Mouse (Mus musculus) megakaryocyte, embryonic 14.5 days (primary cell): ENCODE results near the gene Zfp879. TPM values are rescaled to one million over a fixed set of nuclear protein-coding genes. Genes with fewer than 3 reads are reported as not detected.

Experiments used
- H3K27me3 ChIP-seq: replicated peaks from 2 replicates; pipeline ENCODE3; 2012; ENCODE audit warnings: inconsistent platforms
- H3K36me3 ChIP-seq: replicated peaks from 2 replicates; pipeline ENCODE3; 2012; ENCODE audit warnings: low read length, inconsistent platforms, mixed read lengths
- H3K4me1 ChIP-seq: 2 replicates; pipeline ENCODE4 v1.6.1; 2012; ENCODE audit warnings: inconsistent platforms
- H3K4me3 ChIP-seq: replicated peaks from 2 replicates; pipeline ENCODE3; 2012; ENCODE audit warnings: moderate library complexity, mild to moderate bottlenecking, inconsistent platforms
- H3K9me3 ChIP-seq: 2 replicates; pipeline ENCODE4 v1.6.1; 2012; ENCODE audit warnings: inconsistent platforms
- FLI1 ChIP-seq: IDR thresholded peaks from 2 replicates; pipeline ENCODE4 v1.6.1; 2012; ENCODE audit warnings: low read length, inconsistent platforms, mixed read lengths
- GATA1 ChIP-seq: IDR thresholded peaks from 3 replicates; pipeline ENCODE4 v1.6.1; 2012; ENCODE audit warnings: mixed read lengths, low read length, inconsistent platforms, borderline replicate concordance
- polyA plus RNA-seq: library from polyadenylated mRNA; stranded (reverse); fragments of >175 nt; gene quantifications from 2 replicates; pipeline ENCODE4 v1.2.3, GENCODE M21; 2012; ENCODE audit warnings: low replicate concordance; ENCODE audit not compliant: insufficient read depth

Gene Zfp879
- polyA plus RNA-seq, 1 experiment = not detected

- Histone ChIP-seq H3K9me3 (peaks cover 25% of the 10 kb centered on the region), H3K4me1 (peaks cover 8% of the 10 kb centered on the region; the same call in 1 of the 2 replicates), H3K4me3 (no peak overlapping the region), H3K27me3 (peaks cover 63% of the 10 kb centered on the region), H3K36me3 (no peaks in the 10 kb centered on the region)
- TF ChIP-seq GATA1 (no peak), FLI1 (no peak)
These were observed 7.3 kb upstream of the Zfp879 start for GRCm38 (mm10) chr11:50848520-50849137.

- Histone ChIP-seq H3K4me3 (no peak overlapping the region), H3K4me1 (peaks cover 8% of the 10 kb centered on the region; the same call in 1 of the 2 replicates), H3K36me3 (no peaks in the 10 kb centered on the region), H3K9me3 (peaks cover 23% of the 10 kb centered on the region), H3K27me3 (peaks cover 51% of the 10 kb centered on the region)
- TF ChIP-seq FLI1 (no peak), GATA1 (no peak)
These were observed 5.7 kb upstream of the Zfp879 start for GRCm38 (mm10) chr11:50847047-50847446.

- Histone ChIP-seq H3K9me3 (peaks cover 18% of the 10 kb centered on the region), H3K4me1 (peaks cover 3% of the 10 kb centered on the region; the same call in 1 of the 2 replicates), H3K36me3 (no peaks in the 10 kb centered on the region), H3K27me3 (peaks cover 41% of the 10 kb centered on the region), H3K4me3 (no peak overlapping the region)
- TF ChIP-seq GATA1 = no peak
- no peak for TF ChIP-seq FLI1
These were observed 4.6 kb upstream of the Zfp879 start for GRCm38 (mm10) chr11:50845951-50846350.

- Histone ChIP-seq H3K4me1 (no peaks in the 10 kb centered on the region), H3K36me3 (no peaks in the 10 kb centered on the region), H3K9me3 (peaks cover 26% of the 10 kb centered on the region), H3K4me3 (no peak overlapping the region), H3K27me3 (no peaks in the 10 kb centered on the region)
- TF ChIP-seq GATA1 (no peak), FLI1 (no peak)
These were observed 5.6 kb downstream of the Zfp879 start for GRCm38 (mm10) chr11:50835727-50836126.

- TF ChIP-seq FLI1 (no peak), GATA1 (no peak)
These were observed 14.1 kb downstream of the Zfp879 start, which contains the start of gene Zfp354c for GRCm38 (mm10) chr11:50827010-50827953. Zfp354c (minus strand) TSS chr11:50827724.

GRCm38 (mm10) chr11:50826214-50826613 lies 15.1 kb downstream of the Zfp879 start:
- no peaks in the 10 kb centered on the region for H3K36me3 ChIP-seq
- TF ChIP-seq GATA1 = no peak
- TF ChIP-seq FLI1 = no peak
- no peaks in the 10 kb centered on the region for H3K27me3 ChIP-seq
- no peak overlapping the region for H3K4me3 ChIP-seq
- H3K9me3 ChIP-seq = no peaks in the 10 kb centered on the region
- H3K4me1 ChIP-seq = peaks cover 16% of the 10 kb centered on the region

More at GRCm38 (mm10) chr11:50827010-50827953, 14.1 kb downstream of the Zfp879 start, which contains the start of gene Zfp354c:
- H3K4me1 ChIP-seq = peaks cover 16% of the 10 kb centered on the region
- H3K9me3 ChIP-seq = peaks cover 1% of the 10 kb centered on the region
- peak within 1 kb of the TSS; percentile 95 for H3K4me3 ChIP-seq
- no peaks in the 10 kb centered on the region for H3K36me3 ChIP-seq
- H3K27me3 ChIP-seq = no peaks in the 10 kb centered on the region

- Histone ChIP-seq H3K4me1 (no peaks in the 10 kb centered on the region), H3K27me3 (no peaks in the 10 kb centered on the region), H3K36me3 (peaks cover 5% of the 10 kb centered on the region), H3K4me3 (no peak overlapping the region), H3K9me3 (peaks cover 46% of the 10 kb centered on the region)
- no peak for TF ChIP-seq FLI1
- no peak for TF ChIP-seq GATA1
These were observed 27.1 kb downstream of the Zfp879 start for GRCm38 (mm10) chr11:50814233-50814632.

- no peak for TF ChIP-seq GATA1
- TF ChIP-seq FLI1 = no peak
- H3K9me3 ChIP-seq = peaks cover 25% of the 10 kb centered on the region
These were observed 42.5 kb downstream of the Zfp879 start for GRCm38 (mm10) chr11:50798836-50799235.

GRCm38 (mm10) chr11:50797674-50798073 lies 43.7 kb downstream of the Zfp879 start:
- no peaks in the 10 kb centered on the region for H3K36me3 ChIP-seq

More at GRCm38 (mm10) chr11:50798836-50799235, 42.5 kb downstream of the Zfp879 start:
- no peaks in the 10 kb centered on the region for H3K4me1 ChIP-seq
- no peaks in the 10 kb centered on the region for H3K36me3 ChIP-seq
- H3K4me3 ChIP-seq = no peak overlapping the region
- no peaks in the 10 kb centered on the region for H3K27me3 ChIP-seq

More at GRCm38 (mm10) chr11:50797674-50798073, 43.7 kb downstream of the Zfp879 start:
- H3K4me3 ChIP-seq = no peak overlapping the region
- TF ChIP-seq FLI1 (no peak), GATA1 (no peak)
- H3K27me3 ChIP-seq = no peaks in the 10 kb centered on the region
- H3K4me1 ChIP-seq = no peaks in the 10 kb centered on the region
- H3K9me3 ChIP-seq = peaks cover 17% of the 10 kb centered on the region

Other genes with a start within 250 kb of the Zfp879 start
- not detected in 2 replicates for gene Adamts2, start 239.5 kb downstream of the Zfp879 start, polyA plus RNA-seq
- gene Zfp354c, start 13.8 kb downstream of the Zfp879 start, polyA plus RNA-seq = not detected in 2 replicates
- gene Grm6, start 9.1 kb upstream of the Zfp879 start, polyA plus RNA-seq = 0.08 and 0.63 TPM in 2 replicates
- not detected in 2 replicates for gene Zfp454, start 46.1 kb upstream of the Zfp879 start, polyA plus RNA-seq
- gene Zfp2, start 74.6 kb upstream of the Zfp879 start, polyA plus RNA-seq = not detected in 2 replicates
- not detected in 2 replicates for gene Zfp354b, start 90.1 kb upstream of the Zfp879 start, polyA plus RNA-seq
- not detected in 2 replicates for gene 4933414I15Rik, start 102.2 kb upstream of the Zfp879 start, polyA plus RNA-seq
- not detected in 2 replicates for gene Prop1, start 112.2 kb upstream of the Zfp879 start, polyA plus RNA-seq
- gene Olfr1378, start 125.0 kb upstream of the Zfp879 start, polyA plus RNA-seq = not detected in 2 replicates
- gene Olfr1377, start 140.4 kb upstream of the Zfp879 start, polyA plus RNA-seq = not detected in 2 replicates
- gene Olfr51, start 162.0 kb upstream of the Zfp879 start, polyA plus RNA-seq = not detected in 2 replicates
- gene Olfr54, start 172.7 kb upstream of the Zfp879 start, polyA plus RNA-seq = not detected in 2 replicates
- not detected in 2 replicates for gene Olfr1375, start 206.6 kb upstream of the Zfp879 start, polyA plus RNA-seq
- gene Zfp354a, start 217.7 kb upstream of the Zfp879 start, polyA plus RNA-seq = not detected in 2 replicates